Mouse (Mus musculus) MEL (cell line): ENCODE measurements around the gene Rnf141. TPM values are rescaled to one million over a fixed set of nuclear protein-coding genes. Genes with fewer than 3 reads are reported as not detected.

Source experiments
- DNase-seq: peaks from one replicate; pipeline ENCODE4 v3.0.0; 2011; ENCODE audit warnings: low read depth, low spot score
- H3K27ac ChIP-seq: 2 replicates; pipeline ENCODE4 v1.5.1; 2012; ENCODE audit warnings: low read depth, mild to moderate bottlenecking, control low read depth, low read length, moderate library complexity; ENCODE audit not compliant: control insufficient read depth
- H3K27me3 ChIP-seq, 2 experiments: fragments of 150-350 bp in 1 of 2; sonication (generic) in 1 of 2; 2 replicates each; pipeline ENCODE4 v1.6.1; 2012; ENCODE audit warnings: low read length in 2 of 2, mild to moderate bottlenecking in 2 of 2, improper control_type of control experiment in 1 of 2, moderate library complexity in 1 of 2; ENCODE audit not compliant: insufficient read depth in 2 of 2, control insufficient read depth in 1 of 2
- H3K36me3 ChIP-seq, 2 experiments: 2 replicates each; pipeline ENCODE4 v1.6.1; 2012 to 2014; ENCODE audit warnings: low read length in 2 of 2, improper control_type of control experiment in 1 of 2, inconsistent platforms in 1 of 2, mild to moderate bottlenecking in 1 of 2; ENCODE audit not compliant: insufficient read depth in 2 of 2, control insufficient read depth in 1 of 2
- H3K4me1 ChIP-seq, 2 experiments: fragments of 150-350 bp in 1 of 2; sonication (generic) in 1 of 2; 2 replicates each; pipeline ENCODE4 v1.6.1; 2012; ENCODE audit warnings: low read length in 2 of 2, improper control_type of control experiment in 1 of 2, mild to moderate bottlenecking in 1 of 2; ENCODE audit not compliant: insufficient read depth in 2 of 2, control insufficient read depth in 1 of 2
- H3K4me3 ChIP-seq, 2 experiments: fragments of 150-350 bp in 1 of 2; sonication (generic) in 1 of 2; 2 replicates each; pipeline ENCODE4 v1.5.1; 2012; ENCODE audit warnings: low read depth in 2 of 2, low read length in 2 of 2, mild to moderate bottlenecking in 2 of 2, moderate library complexity in 2 of 2, control low read depth in 1 of 2, improper control_type of control experiment in 1 of 2; ENCODE audit not compliant: control insufficient read depth in 1 of 2, insufficient read depth in 1 of 2
- H3K79me2 ChIP-seq: 2 replicates; pipeline ENCODE4 v1.6.1; 2012; ENCODE audit warnings: mild to moderate bottlenecking, low read length, moderate library complexity; ENCODE audit not compliant: control insufficient read depth, poor library complexity, insufficient read depth
- H3K9ac ChIP-seq: 2 replicates; pipeline ENCODE4 v1.6.1; 2012; ENCODE audit warnings: low read depth, mild to moderate bottlenecking, control low read depth, low read length, moderate library complexity; ENCODE audit not compliant: control insufficient read depth, poor library complexity, severe bottlenecking
- H3K9me3 ChIP-seq: fragments of 150-350 bp; sonication (generic); replicated peaks from 2 replicates; pipeline ENCODE4 v1.6.1; 2012; ENCODE audit warnings: mild to moderate bottlenecking, low read length, improper control_type of control experiment, moderate library complexity; ENCODE audit not compliant: insufficient read depth
- BHLHE40 ChIP-seq: IDR thresholded peaks from 2 replicates; pipeline ENCODE4 v1.6.1; 2012; ENCODE audit warnings: low read depth, mild to moderate bottlenecking, inconsistent platforms, low read length, improper control_type of control experiment, borderline replicate concordance
- CHD2 ChIP-seq: IDR thresholded peaks from 2 replicates; pipeline ENCODE4 v1.6.1; 2011; ENCODE audit warnings: low read length, improper control_type of control experiment
- E2F4 ChIP-seq: IDR thresholded peaks from 2 replicates; pipeline ENCODE4 v1.6.1; 2011; ENCODE audit warnings: low read depth, low read length, improper control_type of control experiment, borderline replicate concordance
- EP300 ChIP-seq, 2 experiments: IDR thresholded peaks; 2 replicates each; pipeline ENCODE4 v1.6.1; 2011; ENCODE audit warnings: improper control_type of control experiment in 2 of 2, low read length in 2 of 2, low read depth in 1 of 2, mild to moderate bottlenecking in 1 of 2
- GATA1 ChIP-seq: IDR thresholded peaks from 2 replicates; pipeline ENCODE4 v1.6.1; 2011; ENCODE audit warnings: low read depth, low read length, improper control_type of control experiment
- JUND ChIP-seq: IDR thresholded peaks from 2 replicates; pipeline ENCODE4 v1.6.1; 2011; ENCODE audit warnings: low read depth, mild to moderate bottlenecking, improper control_type of control experiment, low read length
- MAFK ChIP-seq: IDR thresholded peaks from 2 replicates; pipeline ENCODE4 v1.6.1; 2011; ENCODE audit warnings: low read depth, mild to moderate bottlenecking, low read length, improper control_type of control experiment, borderline replicate concordance
- MAX ChIP-seq: IDR thresholded peaks from 2 replicates; pipeline ENCODE4 v1.6.1; 2011; ENCODE audit warnings: low read length, improper control_type of control experiment
- MXI1 ChIP-seq: IDR thresholded peaks from 2 replicates; pipeline ENCODE4 v1.6.1; 2011; ENCODE audit warnings: mild to moderate bottlenecking, low read depth, low read length, improper control_type of control experiment
- MYB ChIP-seq: IDR thresholded peaks from 2 replicates; pipeline ENCODE4 v1.6.1; 2011; ENCODE audit warnings: mild to moderate bottlenecking, low read depth, low read length, improper control_type of control experiment
- NELFE ChIP-seq: IDR thresholded peaks from 2 replicates; pipeline ENCODE4 v1.6.1; 2011; ENCODE audit warnings: low read depth, low read length, improper control_type of control experiment
- POLR2A ChIP-seq, 2 experiments: IDR thresholded peaks; 2 replicates each; pipeline ENCODE4 v1.6.1; 2011 to 2012; ENCODE audit warnings: low read length in 2 of 2, mild to moderate bottlenecking in 2 of 2, control low read depth in 1 of 2, improper control_type of control experiment in 1 of 2, low read depth in 1 of 2, moderate library complexity in 1 of 2; ENCODE audit not compliant: control insufficient read depth in 1 of 2, insufficient read depth in 1 of 2, poor library complexity in 1 of 2
- POLR2AphosphoS5 ChIP-seq: IDR thresholded peaks from 2 replicates; pipeline ENCODE4 v1.6.1; 2012; ENCODE audit warnings: low read depth, borderline replicate concordance, mild to moderate bottlenecking, inconsistent platforms, low read length, moderate library complexity, mixed read lengths
- RCOR1 ChIP-seq: IDR thresholded peaks from 2 replicates; pipeline ENCODE4 v1.6.1; 2012; ENCODE audit warnings: low read depth, mild to moderate bottlenecking, inconsistent platforms, low read length, improper control_type of control experiment
- SIN3A ChIP-seq: IDR thresholded peaks from 2 replicates; pipeline ENCODE4 v1.6.1; 2012; ENCODE audit warnings: low read length, improper control_type of control experiment, inconsistent platforms
- TAL1 ChIP-seq: IDR thresholded peaks from 2 replicates; pipeline ENCODE4 v1.6.1; 2012; ENCODE audit warnings: mild to moderate bottlenecking, inconsistent platforms, low read length, moderate library complexity, mixed read lengths
- USF1 ChIP-seq: IDR thresholded peaks from 2 replicates; pipeline ENCODE4 v1.6.1; 2014; ENCODE audit warnings: low read depth, mild to moderate bottlenecking, inconsistent platforms, low read length, improper control_type of control experiment, moderate library complexity
- ZNF384 ChIP-seq: IDR thresholded peaks from 2 replicates; pipeline ENCODE4 v1.6.1; 2012; ENCODE audit warnings: low read depth, mild to moderate bottlenecking, inconsistent platforms, low read length, improper control_type of control experiment
- polyA plus RNA-seq, 2 experiments: library from polyadenylated mRNA; stranded (reverse) in 1 of 2; unstranded in 1 of 2; fragments of >175 nt in 1 of 2; fragments of >200 nt in 1 of 2; gene quantifications; 2 replicates each; pipeline versions ENCODE4 v1.2.1 to v1.2.4; 2012; ENCODE audit warnings: low replicate concordance in 2 of 2, low read depth in 1 of 2; ENCODE audit not compliant: insufficient read length in 2 of 2, insufficient read depth in 1 of 2, missing spikeins in 1 of 2
- total RNA-seq: library from RNA; depleted of rRNA; stranded (reverse); fragments of 300-350 nt; gene quantifications from 2 replicates; pipeline ENCODE4 v1.2.3, GENCODE M21; 2012

The Rnf141 gene
- total and polyA plus RNA-seq, 3 experiments = 18.8 to 19.7 TPM; not detected in 1

DNA sequence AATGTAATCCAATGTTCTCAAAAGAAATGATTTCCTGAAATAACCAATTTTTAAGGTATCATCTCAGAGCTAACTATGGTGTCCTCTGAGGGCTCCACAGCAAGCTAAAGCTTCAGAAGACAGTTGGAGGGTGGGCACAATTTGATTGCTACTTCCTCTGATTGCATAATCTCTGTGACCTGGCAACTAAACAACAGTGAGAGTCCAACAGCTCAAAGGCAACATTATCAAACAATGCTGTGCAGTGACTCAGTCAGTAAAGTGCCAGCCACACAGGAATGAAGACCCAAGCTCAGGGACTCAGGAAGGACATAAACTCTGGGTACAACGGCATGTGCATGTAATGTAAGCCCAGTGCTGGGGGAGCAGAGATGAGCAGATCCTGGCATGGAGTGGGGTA lies 11.2 kb downstream of the Rnf141 start:
- Histone ChIP-seq H3K36me3 (peaks cover 0 to 11% of the 10 kb centered on the region in 2 experiments; a peak in 3 of 4 replicates), H3K4me1 (peaks cover 0 to 3% of the 10 kb centered on the region in 2 experiments; a peak in 1 of 4 replicates), H3K27me3 (no peaks in the 10 kb centered on the region), H3K9me3 (no peaks in the 10 kb centered on the region), H3K4me3 (no peak overlapping the region), H3K9ac (no peak overlapping the region), H3K27ac (no peak overlapping the region), H3K79me2 (no peaks in the 10 kb centered on the region)
- DNase-seq = peak; percentile 28
- TF ChIP-seq JUND = no peak
- TF ChIP-seq CHD2 = no peak
- TF ChIP-seq ZNF384 = no peak
- TF ChIP-seq RCOR1 = no peak
- no peak for TF ChIP-seq EP300 (IDR thresholded peaks at IDR 0.05; ENCODE audit: low read depth in 1 of 2, low read length in 2 of 2)
- no peak for TF ChIP-seq MXI1
- TF ChIP-seq BHLHE40 = no peak
- TF ChIP-seq SIN3A = no peak
- no peak for TF ChIP-seq POLR2A (IDR thresholded peaks at IDR 0.05; ENCODE audit: control insufficient read depth in 1 of 2, insufficient read depth in 1 of 2, low read depth in 1 of 2, low read length in 2 of 2, poor library complexity in 1 of 2)
- no peak for TF ChIP-seq GATA1
- TF ChIP-seq TAL1 = no peak
- TF ChIP-seq E2F4 = no peak
- TF ChIP-seq NELFE = no peak
- TF ChIP-seq MAFK = no peak
- no peak for TF ChIP-seq MYB
- TF ChIP-seq POLR2AphosphoS5 = no peak

GRCm38 (mm10) chr7:110823995-110824953 lies 20.0 kb downstream of the Rnf141 start:
- DNase-seq = no peak
- H3K9ac ChIP-seq = no peak overlapping the region
- H3K36me3 ChIP-seq = peaks cover 8 to 21% of the 10 kb centered on the region in 2 experiments
- TF ChIP-seq USF1 = no peak
- TF ChIP-seq MAX = peak; percentile 2; the same call in 1 of the 2 replicates
- peaks cover 15 to 19% of the 10 kb centered on the region in 2 experiments for H3K4me1 ChIP-seq
- H3K79me2 ChIP-seq = no peaks in the 10 kb centered on the region
- H3K27ac ChIP-seq = no peak overlapping the region
- H3K9me3 ChIP-seq = no peaks in the 10 kb centered on the region
- no peaks in the 10 kb centered on the region for H3K27me3 ChIP-seq
- H3K4me3 ChIP-seq = no peak overlapping the region
